Mouse (Mus musculus): ENCODE measurements at regions not wholly inside any gene's neighbourhood (a gene's known extent, or its start where the extent isn't known, plus 50 kb on each side); places are given as distances from the start of the nearest gene placed in this dataset.

GRCm38 (mm10) chr5:91220174-91220573, 80.8 kb downstream of the Areg start:
- Histone ChIP-seq H3K79me2 (ENCODE audit: control insufficient read depth, insufficient read depth, low read length) (no peaks in the 10 kb centered on the region), H3K27ac (replicated peaks; ENCODE audit: insufficient read depth, low read depth, low read length) (no peak overlapping the region), H3K9ac (ENCODE audit: low read depth, low read length) (no peak overlapping the region), H3K4me3 (ENCODE audit: insufficient read depth, low read depth, low read length) (no peak overlapping the region), H3K36me3 (ENCODE audit: control insufficient read depth, insufficient read depth, low read length) (no peaks in the 10 kb centered on the region), H3K27me3 (ENCODE audit: control insufficient read depth, insufficient read depth, low read length) (no peaks in the 10 kb centered on the region), H3K4me1 (ENCODE audit: control insufficient read depth, insufficient read depth, low read length) (no peaks in the 10 kb centered on the region)
- TF ChIP-seq POLR2A (IDR thresholded peaks at IDR 0.05; ENCODE audit: extremely low read depth, insufficient read depth, low read length) (no peak), CTCF (IDR thresholded peaks at IDR 0.05; ENCODE audit: low read depth, low read length) (no peak)
- 84% methylated on average over 4 of the region's 4 CpGs for WGBS
- no peak for DNase-seq (ENCODE audit: extremely low read depth, low read depth, low spot score)

- WGBS: 73% methylated on average over 4 of the region's 4 CpGs
- H3K27ac ChIP-seq (replicated peaks; ENCODE audit: insufficient read depth, low read depth, low read length): no peak overlapping the region
- no peak for TF ChIP-seq CTCF (IDR thresholded peaks at IDR 0.05; ENCODE audit: low read depth, low read length)
- TF ChIP-seq POLR2A (IDR thresholded peaks at IDR 0.05; ENCODE audit: extremely low read depth, insufficient read depth, low read length): no peak
- H3K4me3 ChIP-seq (ENCODE audit: insufficient read depth, low read depth, low read length): no peak overlapping the region
- no peak for DNase-seq (ENCODE audit: extremely low read depth, low read depth, low spot score)
- H3K9ac ChIP-seq (ENCODE audit: low read depth, low read length): no peak overlapping the region
- no peaks in the 10 kb centered on the region for H3K27me3 ChIP-seq (ENCODE audit: control insufficient read depth, insufficient read depth, low read length)
- H3K4me1 ChIP-seq (ENCODE audit: control insufficient read depth, insufficient read depth, low read length): peaks cover 4% of the 10 kb centered on the region; the same call in 1 of the 2 replicates
- H3K36me3 ChIP-seq (ENCODE audit: control insufficient read depth, insufficient read depth, low read length): no peaks in the 10 kb centered on the region
- H3K79me2 ChIP-seq (ENCODE audit: control insufficient read depth, insufficient read depth, low read length): no peaks in the 10 kb centered on the region
Observed at GRCm38 (mm10) chr5:91241656-91242055, 102.3 kb downstream of the Areg start.

- H3K4me1 ChIP-seq (ENCODE audit: control insufficient read depth, insufficient read depth, low read length): peaks cover 4% of the 10 kb centered on the region; the same call in 1 of the 2 replicates
- no peaks in the 10 kb centered on the region for H3K36me3 ChIP-seq (ENCODE audit: control insufficient read depth, insufficient read depth, low read length)
- TF ChIP-seq POLR2A (IDR thresholded peaks at IDR 0.05; ENCODE audit: extremely low read depth, insufficient read depth, low read length) (no peak), CTCF (IDR thresholded peaks at IDR 0.05; ENCODE audit: low read depth, low read length) (no peak)
- no peaks in the 10 kb centered on the region for H3K79me2 ChIP-seq (ENCODE audit: control insufficient read depth, insufficient read depth, low read length)
- 57% methylated on average over 5 of the region's 5 CpGs for WGBS
- no peak overlapping the region for H3K4me3 ChIP-seq (ENCODE audit: insufficient read depth, low read depth, low read length)
- H3K27me3 ChIP-seq (ENCODE audit: control insufficient read depth, insufficient read depth, low read length): no peaks in the 10 kb centered on the region
- no peak overlapping the region for H3K9ac ChIP-seq (ENCODE audit: low read depth, low read length)
- no peak overlapping the region for H3K27ac ChIP-seq (replicated peaks; ENCODE audit: insufficient read depth, low read depth, low read length)
- peak; percentile 9 for DNase-seq (ENCODE audit: extremely low read depth, low read depth, low spot score)
Observed at GRCm38 (mm10) chr5:91247444-91247843, 108.0 kb downstream of the Areg start.

- no peaks in the 10 kb centered on the region for H3K27me3 ChIP-seq (ENCODE audit: control insufficient read depth, insufficient read depth, low read length)
- H3K27ac ChIP-seq (replicated peaks; ENCODE audit: insufficient read depth, low read depth, low read length): no peak overlapping the region
- TF ChIP-seq POLR2A (IDR thresholded peaks at IDR 0.05; ENCODE audit: extremely low read depth, insufficient read depth, low read length) (no peak), CTCF (IDR thresholded peaks at IDR 0.05; ENCODE audit: low read depth, low read length) (no peak)
- H3K4me3 ChIP-seq (ENCODE audit: insufficient read depth, low read depth, low read length): no peak overlapping the region
- no peak overlapping the region for H3K9ac ChIP-seq (ENCODE audit: low read depth, low read length)
- no peaks in the 10 kb centered on the region for H3K36me3 ChIP-seq (ENCODE audit: control insufficient read depth, insufficient read depth, low read length)
- peaks cover 5% of the 10 kb centered on the region; the same call in 1 of the 2 replicates for H3K4me1 ChIP-seq (ENCODE audit: control insufficient read depth, insufficient read depth, low read length)
- H3K79me2 ChIP-seq (ENCODE audit: control insufficient read depth, insufficient read depth, low read length): no peaks in the 10 kb centered on the region
- DNase-seq (ENCODE audit: extremely low read depth, low read depth, low spot score): no peak
Observed at GRCm38 (mm10) chr5:91261895-91262294, 122.5 kb downstream of the Areg start.

GRCm38 (mm10) chr5:91262526-91262925, 123.1 kb downstream of the Areg start:
- H3K36me3 ChIP-seq (ENCODE audit: control insufficient read depth, insufficient read depth, low read length): no peaks in the 10 kb centered on the region
- H3K79me2 ChIP-seq (ENCODE audit: control insufficient read depth, insufficient read depth, low read length): no peaks in the 10 kb centered on the region
- no peak overlapping the region for H3K9ac ChIP-seq (ENCODE audit: low read depth, low read length)
- no peak overlapping the region for H3K27ac ChIP-seq (replicated peaks; ENCODE audit: insufficient read depth, low read depth, low read length)
- no peak overlapping the region for H3K4me3 ChIP-seq (ENCODE audit: insufficient read depth, low read depth, low read length)
- 80% methylated on average over 1 of the region's 1 CpGs for WGBS
- TF ChIP-seq CTCF (IDR thresholded peaks at IDR 0.05; ENCODE audit: low read depth, low read length): no peak
- no peak for TF ChIP-seq POLR2A (IDR thresholded peaks at IDR 0.05; ENCODE audit: extremely low read depth, insufficient read depth, low read length)
- H3K4me1 ChIP-seq (ENCODE audit: control insufficient read depth, insufficient read depth, low read length): peaks cover 5% of the 10 kb centered on the region; the same call in 1 of the 2 replicates
- H3K27me3 ChIP-seq (ENCODE audit: control insufficient read depth, insufficient read depth, low read length): no peaks in the 10 kb centered on the region
- no peak for DNase-seq (ENCODE audit: extremely low read depth, low read depth, low spot score)

GRCm38 (mm10) chr5:91270747-91271146, 131.3 kb downstream of the Areg start:
- Histone ChIP-seq H3K4me3 (ENCODE audit: insufficient read depth, low read depth, low read length) (no peak overlapping the region), H3K79me2 (ENCODE audit: control insufficient read depth, insufficient read depth, low read length) (no peaks in the 10 kb centered on the region), H3K27ac (replicated peaks; ENCODE audit: insufficient read depth, low read depth, low read length) (no peak overlapping the region), H3K4me1 (ENCODE audit: control insufficient read depth, insufficient read depth, low read length) (peaks cover 10% of the 10 kb centered on the region), H3K27me3 (ENCODE audit: control insufficient read depth, insufficient read depth, low read length) (no peaks in the 10 kb centered on the region; the same call in 1 of the 2 replicates), H3K9ac (ENCODE audit: low read depth, low read length) (peak overlapping the region; percentile 38; the same call in 1 of the 2 replicates), H3K36me3 (ENCODE audit: control insufficient read depth, insufficient read depth, low read length) (no peaks in the 10 kb centered on the region)
- 32% methylated on average over 1 of the region's 1 CpGs for WGBS
- peak; percentile 70 for DNase-seq (ENCODE audit: extremely low read depth, low read depth, low spot score)
- TF ChIP-seq CTCF (IDR thresholded peaks at IDR 0.05; ENCODE audit: low read depth, low read length) (peak; percentile 56), POLR2A (IDR thresholded peaks at IDR 0.05; ENCODE audit: extremely low read depth, insufficient read depth, low read length) (no peak)
